Mouse (Mus musculus): ENCODE measurements around the gene Flt3l. TPM values are rescaled to one million over a fixed set of nuclear protein-coding genes. Genes with fewer than 3 reads are reported as not detected.
A peak's percentile ranks its signal among the peaks of the same experiment; 100 is the strongest.
"Not testable (repeated sequence)": the region's sequence is repeated elsewhere in the genome, so short reads cannot be mapped to it uniquely, and the experiment has no call there.

Gene Flt3l
- total RNA-seq, 4 experiments from 2014 or later, result 6.5 to 8.2 (median 7.5) TPM

DNA sequence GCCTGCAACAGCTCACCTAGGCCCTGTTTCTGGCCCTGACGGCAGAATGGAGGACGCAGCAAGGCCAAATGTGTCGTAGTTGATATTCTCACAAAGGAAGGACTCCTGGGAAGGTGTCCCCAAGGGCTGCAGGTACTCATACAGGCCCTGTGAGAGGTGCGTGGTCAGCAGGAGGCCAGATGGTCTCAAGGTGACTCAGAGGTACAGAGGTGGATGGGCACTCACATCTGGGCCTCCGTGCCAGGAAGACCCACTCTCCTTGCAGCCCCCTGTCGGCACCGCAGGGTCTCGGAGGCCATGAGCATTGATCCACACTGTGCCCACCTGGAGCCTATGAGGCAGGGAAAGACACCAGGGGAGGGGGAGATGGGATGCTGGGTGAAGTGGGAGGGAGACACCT, 9.2 kb upstream of the Flt3l start:
- no peak for DNase-seq (ENCODE audit: low spot score in 2 of 2)

- DNase-seq (ENCODE audit: low spot score in 2 of 2), result no peak
Observed at GRCm38 (mm10) chr7:45144368-45145174, 8.3 kb upstream of the Flt3l start.

DNA sequence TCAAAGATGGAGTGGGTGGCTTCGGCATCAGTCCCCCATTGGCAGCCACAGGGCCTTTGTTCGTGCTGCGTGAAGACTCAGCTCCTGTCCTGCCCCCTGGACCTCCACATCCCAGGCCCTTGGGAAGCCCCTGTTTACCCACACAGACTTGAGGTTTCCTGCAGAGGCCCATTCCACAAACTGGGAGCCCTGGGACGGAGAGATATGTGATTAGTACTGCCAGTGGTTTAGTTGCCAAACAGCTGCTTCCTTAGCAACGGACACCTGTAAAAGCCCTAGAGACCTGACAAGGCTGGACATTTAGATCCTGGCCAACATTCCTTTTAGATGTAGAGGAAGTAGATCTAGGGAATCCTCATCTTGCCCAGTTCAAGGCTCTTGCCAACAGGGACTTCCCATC, 5.7 kb upstream of the Flt3l start:
- no peak for DNase-seq (ENCODE audit: low spot score in 2 of 2)

DNA sequence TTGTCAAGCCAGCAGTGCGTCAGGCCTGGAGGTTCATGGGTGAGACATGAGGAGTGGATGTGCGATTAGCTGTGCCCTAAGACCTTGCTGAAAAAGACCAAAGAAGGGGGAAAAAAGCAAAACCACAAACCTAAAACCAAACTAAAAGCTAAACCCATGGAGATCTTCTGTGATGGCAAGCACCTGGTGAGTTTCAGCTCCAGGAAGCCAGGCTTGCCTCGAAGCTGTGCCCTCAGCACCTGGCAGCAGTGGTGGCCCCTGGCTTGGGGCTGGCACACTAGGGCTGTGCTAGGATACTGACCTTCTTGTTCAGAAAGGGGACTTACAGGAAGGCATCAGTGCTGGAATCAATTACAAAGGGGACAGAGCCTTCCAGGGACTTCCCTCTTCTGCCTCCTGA, 5.1 kb upstream of the Flt3l start:
- no peak for DNase-seq (ENCODE audit: low spot score in 2 of 2)

- DNase-seq (ENCODE audit: low spot score in 2 of 2), result no peak
Observed at GRCm38 (mm10) chr7:45139904-45140723, 3.9 kb upstream of the Flt3l start.

DNA sequence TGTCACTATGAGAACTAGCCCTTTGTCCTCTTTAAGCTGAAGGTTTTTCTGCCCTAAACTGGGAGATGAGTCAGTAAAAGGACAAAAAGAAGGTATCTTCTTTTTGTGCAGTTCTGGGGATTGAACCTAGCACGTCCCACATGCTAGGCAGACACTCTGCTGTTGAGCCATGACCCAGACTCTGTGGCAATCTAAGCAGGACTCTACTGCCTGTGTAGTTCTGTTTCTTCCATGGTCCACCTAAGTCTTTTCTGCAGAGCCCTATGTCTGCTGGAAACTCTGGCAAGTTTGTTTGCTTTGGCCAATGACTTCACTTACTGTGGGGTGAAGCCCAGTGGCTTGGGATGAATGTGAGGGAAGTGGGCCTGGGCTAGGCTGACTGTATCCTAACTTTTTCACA, 2.2 kb upstream of the Flt3l start:
- DNase-seq (ENCODE audit: low spot score in 2 of 2), result no peak

- DNase-seq (ENCODE audit: low spot score in 2 of 2), result no peak
Observed at GRCm38 (mm10) chr7:45137171-45138006, 1.2 kb upstream of the Flt3l start.

- DNase-seq (ENCODE audit: low spot score in 2 of 2), result no peak
Observed at GRCm38 (mm10) chr7:45135370-45135769, 862 bp downstream of the Flt3l start.

GRCm38 (mm10) chr7:45134544-45135026, 1.6 kb downstream of the Flt3l start:
- DNase-seq (ENCODE audit: low spot score in 2 of 2), result no peak

DNA sequence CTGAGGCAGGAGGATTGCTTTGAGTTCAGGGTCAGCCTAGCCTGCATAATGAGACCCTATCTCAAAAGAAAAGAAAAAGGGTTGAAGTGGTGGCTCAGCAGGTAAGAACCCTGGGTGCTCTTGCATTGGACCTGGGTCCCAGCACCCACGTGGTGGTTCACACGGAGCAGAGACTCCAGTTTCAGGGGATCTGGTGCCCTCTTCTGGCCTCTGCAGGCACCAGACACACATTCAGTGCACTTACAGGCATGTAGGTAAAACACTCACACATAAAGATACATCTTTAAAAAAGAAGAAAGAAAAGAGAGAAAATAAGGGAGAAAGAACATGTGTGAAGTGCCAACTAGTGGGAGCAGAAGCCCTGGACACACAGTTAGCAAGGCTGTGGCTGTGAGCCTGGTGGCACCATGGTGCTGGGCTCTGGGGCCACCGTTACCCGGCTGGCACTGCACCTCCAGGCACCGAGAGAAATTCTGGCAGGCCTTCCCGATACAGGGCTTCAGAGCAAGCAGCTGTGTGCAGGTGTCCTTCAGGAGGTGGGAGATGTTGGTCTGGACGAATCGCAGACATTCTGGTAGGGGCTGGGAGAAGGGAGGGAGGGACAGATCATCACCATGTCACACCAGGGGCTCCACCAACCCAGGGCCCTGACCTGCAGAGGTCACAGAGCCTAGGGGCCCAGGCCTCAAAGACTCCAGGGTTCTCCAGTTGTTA, 2.6 kb downstream of the Flt3l start:
- DNase-seq (ENCODE audit: low spot score in 2 of 2), result no peak

- no peak for DNase-seq (ENCODE audit: low spot score in 2 of 2)
Observed at GRCm38 (mm10) chr7:45131850-45132249, 4.4 kb downstream of the Flt3l start.

DNA sequence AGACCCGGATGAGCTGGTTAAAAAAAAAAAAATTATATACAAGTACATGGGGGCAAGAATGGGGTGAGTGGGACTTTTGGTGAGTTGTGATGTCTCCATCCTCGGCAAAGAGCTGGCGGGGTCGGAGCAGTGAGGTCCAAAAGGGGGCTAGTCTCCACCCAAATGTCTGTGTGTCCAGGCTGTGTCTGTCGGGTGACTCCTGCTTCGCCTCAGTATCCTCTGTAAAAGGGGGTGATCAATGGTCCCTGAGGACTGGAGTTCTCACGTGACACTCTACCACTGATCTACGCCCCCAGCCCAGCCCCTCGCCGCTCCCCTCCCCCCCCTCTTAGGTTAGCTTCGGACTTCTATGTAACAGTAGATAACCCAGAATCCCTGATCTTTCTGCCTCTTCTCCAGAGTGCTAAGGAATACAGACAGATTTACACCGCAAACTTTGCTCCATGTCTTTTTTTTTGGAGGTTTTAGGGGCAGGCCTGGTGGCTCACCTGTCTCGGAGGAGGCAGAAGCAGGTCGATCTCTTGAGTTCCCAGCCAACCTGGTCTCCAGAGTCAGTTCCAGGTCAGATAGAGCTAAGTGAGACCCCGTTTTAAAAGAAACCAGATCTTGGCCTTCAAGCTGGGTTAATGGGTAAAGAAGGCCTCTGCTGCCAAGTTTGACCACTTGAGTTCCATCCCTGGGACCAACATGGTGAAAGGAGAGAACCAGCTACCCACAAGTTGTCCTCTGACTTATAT, 6.3 kb downstream of the Flt3l start:
- DNase-seq (ENCODE audit: low spot score in 2 of 2), result no peak

- no peak for DNase-seq (ENCODE audit: low spot score in 2 of 2)
Observed at GRCm38 (mm10) chr7:45129318-45129717, 6.9 kb downstream of the Flt3l start.

- DNase-seq (ENCODE audit: low spot score in 2 of 2), result peak; percentile 96 to 99
Observed at GRCm38 (mm10) chr7:45128624-45129246, 7.5 kb downstream of the Flt3l start, which contains the start of gene Rpl13a. TSS of gene Rpl13a (minus strand) at chr7:45128761.

- no peak for DNase-seq (ENCODE audit: low spot score in 2 of 2)
Observed at GRCm38 (mm10) chr7:45127700-45128224, 8.5 kb downstream of the Flt3l start.

- DNase-seq (ENCODE audit: low spot score in 2 of 2), result no peak
Observed at GRCm38 (mm10) chr7:45126844-45127699, 9.2 kb downstream of the Flt3l start.

- DNase-seq (ENCODE audit: low spot score in 2 of 2), result no peak
Observed at GRCm38 (mm10) chr7:45126147-45126843, 9.9 kb downstream of the Flt3l start.

DNA sequence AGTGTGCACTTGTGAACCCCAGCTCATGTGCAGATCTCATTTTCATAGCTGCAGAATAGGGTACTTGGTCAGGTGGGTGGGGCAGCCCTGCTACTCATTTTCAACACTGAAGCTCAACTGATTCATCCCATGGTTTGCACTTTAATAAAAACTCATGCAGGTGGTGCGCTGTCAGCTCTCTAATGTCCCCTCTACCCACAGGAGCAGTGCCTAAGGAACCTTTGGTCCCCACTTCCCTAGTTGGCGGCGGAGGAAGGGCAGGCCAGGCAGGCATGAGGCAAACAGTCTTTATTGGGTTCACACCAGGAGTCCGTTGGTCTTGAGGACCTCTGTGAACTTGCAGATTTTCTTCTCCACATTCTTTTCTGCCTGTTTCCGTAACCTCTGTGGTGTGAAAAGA, 10.6 kb downstream of the Flt3l start:
- DNase-seq (ENCODE audit: low spot score in 2 of 2), result not testable (repeated sequence)
